Mouse (Mus musculus) 3134 (cell line): ENCODE data around the gene Zfp518b.

ENCODE experiments used
- DNase-seq: peaks from one replicate; pipeline ENCODE4 v3.0.0-alpha.2; 2011; ENCODE audit warnings: low spot score; ENCODE audit not compliant: insufficient read length; ENCODE audit errors: extremely low read depth

Gene Zfp518b

GRCm38 (mm10) chr5:38684164-38684911 lies at the start of gene Zfp518b:
TSS of gene Zfp518b (minus strand) at chr5:38684826.
- DNase-seq: no peak

- no peak for DNase-seq
These were observed 24.4 kb upstream of the Zfp518b start for GRCm38 (mm10) chr5:38708940-38709581.

GRCm38 (mm10) chr5:38707364-38708075 lies 22.9 kb upstream of the Zfp518b start:
- no peak for DNase-seq

GRCm38 (mm10) chr5:38702941-38703340 lies 18.3 kb upstream of the Zfp518b start:
- DNase-seq: no peak

GRCm38 (mm10) chr5:38702091-38702490 lies 17.5 kb upstream of the Zfp518b start:
- no peak for DNase-seq

GRCm38 (mm10) chr5:38698466-38698865 lies 13.8 kb upstream of the Zfp518b start:
- no peak for DNase-seq

- no peak for DNase-seq
These were observed 13.4 kb upstream of the Zfp518b start for GRCm38 (mm10) chr5:38698046-38698445.

GRCm38 (mm10) chr5:38696616-38697375 lies 12.2 kb upstream of the Zfp518b start:
- no peak for DNase-seq

GRCm38 (mm10) chr5:38692859-38693258 lies 8.2 kb upstream of the Zfp518b start:
- DNase-seq: no peak

- no peak for DNase-seq
These were observed 4.6 kb upstream of the Zfp518b start for GRCm38 (mm10) chr5:38689186-38689585.

GRCm38 (mm10) chr5:38687694-38688093 lies 3.1 kb upstream of the Zfp518b start:
- DNase-seq: no peak

GRCm38 (mm10) chr5:38658836-38659235 lies 25.8 kb downstream of the Zfp518b start:
- DNase-seq: no peak

GRCm38 (mm10) chr5:38656204-38656603 lies 28.4 kb downstream of the Zfp518b start:
- DNase-seq: no peak

- no peak for DNase-seq
These were observed 29.2 kb downstream of the Zfp518b start for GRCm38 (mm10) chr5:38655421-38655928.

GRCm38 (mm10) chr5:38654571-38654970 lies 30.1 kb downstream of the Zfp518b start:
- DNase-seq: no peak

GRCm38 (mm10) chr5:38653101-38653500 lies 31.5 kb downstream of the Zfp518b start:
- DNase-seq: no peak

- no peak for DNase-seq
These were observed 33.2 kb downstream of the Zfp518b start for GRCm38 (mm10) chr5:38651455-38651854.

GRCm38 (mm10) chr5:38641526-38641925 lies 43.1 kb downstream of the Zfp518b start:
- no peak for DNase-seq

GRCm38 (mm10) chr5:38636301-38636749 lies 48.3 kb downstream of the Zfp518b start:
- no peak for DNase-seq

- no peak for DNase-seq
These were observed 48.9 kb downstream of the Zfp518b start for GRCm38 (mm10) chr5:38635696-38636095.
